Mouse (Mus musculus): ENCODE measurements around the gene Btbd35f28. TPM values are rescaled to one million over a fixed set of nuclear protein-coding genes. Genes with fewer than 3 reads are reported as not detected.
"Not testable (repeated sequence)": the region's sequence is repeated elsewhere in the genome, so short reads cannot be mapped to it uniquely, and the experiment has no call there.

Btbd35f28 gene
- not detected for total RNA-seq (2021)
- long read RNA-seq, experiment 1, result 0 reads
- long read RNA-seq, experiment 2, result 0 reads

DNA sequence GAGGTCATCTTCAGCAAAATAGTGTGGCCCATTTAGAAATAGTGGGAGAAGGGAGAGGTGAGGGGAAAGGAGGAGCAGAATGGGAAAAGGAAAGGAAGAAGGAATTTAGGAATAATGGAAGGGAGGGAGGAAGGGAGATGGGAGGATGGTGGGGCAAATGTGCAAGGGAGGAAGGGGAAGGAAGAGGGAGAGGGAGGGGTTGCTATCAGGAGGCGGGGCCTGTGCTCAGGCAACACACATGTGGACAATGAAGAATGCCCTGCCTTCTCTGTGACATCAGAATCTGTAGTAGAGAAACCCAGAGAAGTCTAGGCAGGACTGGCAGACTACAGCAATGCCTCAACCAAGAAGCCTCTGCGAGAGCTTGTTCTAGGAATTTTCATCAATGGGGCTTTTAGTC, at the start of gene Btbd35f28:
Btbd35f28 (plus strand) TSS at position 301 of the 400 bp plus-strand sequence.
- DNase-seq (ENCODE audit: low spot score in 2 of 2); intact Hi-C loops (cut with DNase I): not testable (repeated sequence)

Other genes with a start within 250 kb of the Btbd35f28 start
- gene Btbd35f16, start 239.6 kb upstream of the Btbd35f28 start, total RNA-seq (2021), result not detected
- not detected for gene Btbd35f3, start 158.9 kb upstream of the Btbd35f28 start, total RNA-seq (2021)
- not detected for gene Btbd35f20, start 94.7 kb downstream of the Btbd35f28 start, total RNA-seq (2021)
- not detected for gene Btbd35f17, start 174.1 kb downstream of the Btbd35f28 start, total RNA-seq (2021)